Mouse (Mus musculus) thymus, postnatal 4 days (tissue): ENCODE results near the gene Dnaja2.
A peak's percentile ranks its signal among the peaks of the same experiment; 100 is the strongest.

Experiments
- DNase-seq: peaks from one replicate; pipeline ENCODE4 v3.0.0; 2021

Gene Dnaja2

DNA sequence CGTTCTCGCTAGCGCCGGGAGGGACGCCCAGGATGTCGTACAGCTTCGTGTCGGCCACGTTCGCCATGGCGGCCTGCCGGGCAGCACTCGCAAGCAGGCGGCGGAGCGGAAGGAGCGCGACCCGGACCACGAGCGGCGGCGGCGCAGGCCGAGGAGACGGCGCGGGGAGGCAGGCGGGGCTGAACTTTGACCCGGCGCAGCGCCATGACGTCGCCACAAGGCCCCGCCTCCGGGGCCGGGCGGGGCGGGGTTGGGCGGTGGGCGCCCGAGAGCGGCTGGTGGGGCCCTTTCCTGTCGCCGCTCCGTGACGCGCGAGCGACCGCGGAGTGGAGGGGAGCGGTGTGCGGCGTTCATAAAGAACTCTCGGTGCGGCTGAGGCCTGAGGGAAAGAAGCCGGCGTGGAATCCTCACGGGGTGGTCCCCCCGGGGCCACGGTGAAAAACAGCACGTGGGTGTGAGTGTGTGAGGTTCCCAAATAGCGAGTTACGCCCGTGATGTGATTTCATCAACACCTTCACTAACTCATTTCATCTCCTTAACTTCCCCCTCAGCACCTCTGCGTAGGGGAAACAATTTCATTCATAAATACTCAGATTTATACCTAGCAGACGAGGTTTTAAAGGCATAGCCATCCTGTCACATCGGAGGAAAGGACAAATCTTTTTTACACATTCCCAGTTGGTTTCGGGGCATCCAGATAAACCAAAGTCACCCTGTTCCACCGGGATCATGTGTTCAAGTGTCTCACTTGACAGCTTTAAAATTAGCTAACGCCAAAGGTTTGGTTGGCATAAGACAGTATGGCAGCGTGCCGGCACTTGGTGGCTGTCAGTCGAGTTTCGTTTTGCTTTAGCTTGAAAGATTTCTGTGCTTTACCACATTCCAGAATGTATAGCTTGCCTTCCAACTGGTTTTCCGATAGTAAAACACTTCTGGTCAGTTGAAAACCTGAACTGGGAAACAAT, at the start of gene Dnaja2:
Gene Dnaja2 (minus strand): TSS at position 164 of the 965 bp plus-strand sequence.
- DNase-seq: peak; percentile 96

DNA sequence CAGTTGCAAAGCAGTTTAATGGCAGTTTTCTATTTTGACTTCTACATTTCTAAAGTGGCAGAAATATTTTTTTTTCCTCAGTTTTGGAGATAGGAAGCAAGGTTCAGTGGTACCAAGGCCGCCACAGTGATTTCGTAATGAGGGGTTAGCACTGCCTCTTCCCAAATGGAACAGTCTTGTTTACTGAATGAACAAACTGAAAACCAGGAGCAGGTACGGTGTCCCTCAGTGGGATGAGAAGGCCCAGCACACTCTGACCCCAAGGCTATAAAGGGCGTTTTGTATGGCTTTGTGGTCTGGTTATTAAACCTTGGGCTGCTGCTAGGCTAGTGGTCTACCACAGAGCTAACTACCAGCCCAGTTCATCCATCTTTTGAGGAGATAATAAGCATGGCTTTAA, 49.1 kb upstream of the Dnaja2 start:
- no peak for DNase-seq

DNA sequence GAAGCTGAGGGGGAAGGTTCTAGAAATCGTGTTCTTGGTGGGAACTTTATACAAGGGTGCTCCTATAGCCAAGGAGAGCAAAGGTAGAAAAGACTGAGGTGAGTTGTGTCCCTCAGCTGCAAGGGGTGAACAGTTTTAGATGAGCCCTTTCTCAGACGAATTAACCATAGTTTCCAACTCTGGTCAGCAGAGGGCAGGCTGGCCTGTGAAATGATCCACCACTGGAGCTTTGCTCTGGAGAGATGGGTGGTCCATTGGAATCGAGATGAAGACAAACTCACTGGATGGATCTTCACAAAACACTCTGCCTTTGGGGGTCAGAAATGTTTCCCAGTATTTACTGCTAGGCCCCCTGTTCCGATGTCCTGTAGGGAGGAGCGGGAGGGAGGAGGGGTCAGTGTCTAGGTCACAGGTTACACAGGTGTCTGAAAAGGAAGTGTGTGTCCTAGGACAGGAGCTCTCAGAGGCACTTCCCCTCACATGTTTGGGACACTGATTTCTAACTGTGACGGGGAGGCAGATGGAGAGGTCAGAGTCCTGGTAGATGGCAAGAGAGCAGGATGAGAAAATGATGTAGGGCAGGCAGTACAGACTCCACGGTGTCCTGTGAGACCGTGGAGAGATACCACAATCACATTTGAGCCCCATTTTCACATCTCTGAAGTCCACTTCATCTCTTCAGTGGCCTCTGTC, 48.2 kb upstream of the Dnaja2 start:
- peak; percentile 67 for DNase-seq

DNA sequence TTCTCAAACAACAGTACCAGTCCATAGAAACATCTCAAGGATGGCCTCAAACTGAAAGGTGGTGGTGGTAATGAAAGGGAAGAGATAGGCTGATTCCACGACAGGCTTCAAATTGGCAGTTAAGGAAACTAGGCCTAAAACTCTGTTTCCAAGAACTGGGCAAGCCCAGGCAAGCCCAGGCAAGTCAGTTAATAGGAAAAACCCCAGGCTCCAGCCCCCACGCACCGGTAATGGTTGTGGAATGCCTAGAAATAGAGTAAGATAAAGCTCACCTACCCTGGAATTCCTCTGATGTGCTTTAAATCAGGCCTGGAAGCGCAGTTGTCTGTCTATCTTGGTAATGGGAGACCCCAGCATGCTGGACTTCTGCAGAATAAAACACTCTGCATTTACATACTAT, 47.6 kb upstream of the Dnaja2 start:
- no peak for DNase-seq

DNA sequence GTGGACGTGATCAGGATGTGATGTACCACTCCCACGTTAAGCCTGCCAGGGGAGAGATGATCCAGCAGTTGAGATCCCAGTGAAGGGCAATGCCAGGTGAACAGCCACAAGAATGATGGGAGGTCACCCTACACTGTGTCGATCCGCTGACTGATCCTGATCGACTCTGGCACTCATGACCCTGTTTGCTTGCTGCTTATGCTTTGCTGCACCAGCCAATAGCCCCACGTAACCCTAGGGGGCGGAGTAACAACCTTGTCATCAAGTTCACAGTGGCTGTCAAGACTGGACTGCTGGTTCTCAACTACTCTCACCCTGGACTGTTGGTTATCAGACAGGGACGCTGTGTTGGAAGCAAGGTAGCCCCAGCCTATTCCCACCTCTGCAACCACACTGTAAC, 46.6 kb upstream of the Dnaja2 start:
- DNase-seq: no peak

DNA sequence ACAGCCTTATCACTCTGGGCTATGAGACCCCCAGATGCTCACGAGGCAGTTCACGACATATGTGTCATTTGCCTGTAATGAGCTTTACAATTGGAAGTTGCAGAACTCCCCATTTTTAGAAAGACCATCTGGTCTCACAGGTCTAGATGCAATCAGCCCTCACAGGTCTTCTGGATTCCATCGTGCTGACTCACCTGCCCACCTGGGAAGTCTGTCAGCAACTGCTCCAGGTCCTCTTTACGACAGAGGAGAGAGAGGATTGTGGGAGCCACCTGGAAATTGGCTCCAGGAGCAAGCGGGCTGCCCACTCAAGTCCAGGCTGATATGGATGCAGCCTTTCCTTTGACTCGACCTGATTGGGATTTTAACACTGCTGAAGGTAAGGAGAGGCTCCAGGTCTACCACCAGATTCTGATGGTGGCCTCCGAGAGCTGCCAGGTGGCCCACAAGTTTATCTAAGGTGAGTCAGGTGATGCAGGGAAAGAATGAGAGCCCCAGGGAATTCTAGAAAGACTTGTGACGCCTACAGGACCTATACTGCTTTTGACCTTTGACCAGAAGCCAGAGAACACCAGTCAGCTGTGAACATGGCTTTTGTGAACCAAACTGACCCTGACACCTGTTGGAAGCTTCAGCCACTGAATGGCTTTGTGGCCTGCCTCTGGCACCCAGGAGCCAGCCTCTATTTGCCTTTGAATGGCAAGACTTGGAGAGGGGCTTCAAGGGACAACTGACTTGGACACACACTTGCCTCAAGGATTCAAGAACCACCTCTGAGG, 42.5 kb upstream of the Dnaja2 start:
- no peak for DNase-seq

DNA sequence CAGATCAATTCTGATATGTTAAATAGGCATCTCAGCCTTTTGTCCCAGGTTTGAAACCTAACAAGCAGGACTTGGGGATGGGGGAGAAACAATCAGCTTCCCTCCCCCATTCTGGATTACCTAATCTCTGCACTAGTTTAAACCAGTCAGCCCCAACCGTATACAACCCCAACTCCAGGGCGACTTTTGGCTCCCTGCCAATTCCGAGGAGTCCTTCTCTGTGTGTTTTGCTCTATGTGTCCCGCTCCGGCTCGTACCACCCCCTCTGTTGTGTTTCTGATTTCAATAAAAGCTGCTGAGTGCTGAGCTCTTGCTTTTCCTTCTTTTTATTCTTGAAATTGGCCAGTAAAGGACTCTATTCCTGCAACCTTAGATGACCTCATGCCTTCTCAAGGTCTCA, 40.2 kb upstream of the Dnaja2 start:
- DNase-seq: no peak

DNA sequence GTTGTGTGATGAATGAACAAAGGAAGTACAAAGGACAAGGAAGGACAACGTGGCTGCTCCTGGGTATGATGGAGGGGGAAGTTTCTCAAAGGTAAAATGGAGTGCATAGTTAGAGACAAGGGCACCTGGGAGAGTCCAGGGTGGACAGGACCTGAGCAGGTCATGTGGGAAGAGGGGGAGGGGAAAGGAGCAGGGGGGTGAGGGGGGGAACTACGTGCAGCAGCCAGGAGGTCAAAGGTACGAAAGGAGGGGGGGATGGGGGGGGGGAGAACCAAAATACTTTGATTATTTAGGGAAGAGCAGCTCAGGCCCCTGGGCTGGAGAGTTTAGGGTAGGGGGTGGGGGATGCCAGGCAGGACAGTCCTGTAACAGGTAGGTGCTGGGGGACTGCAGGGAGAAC, 39.8 kb upstream of the Dnaja2 start:
- no peak for DNase-seq

DNA sequence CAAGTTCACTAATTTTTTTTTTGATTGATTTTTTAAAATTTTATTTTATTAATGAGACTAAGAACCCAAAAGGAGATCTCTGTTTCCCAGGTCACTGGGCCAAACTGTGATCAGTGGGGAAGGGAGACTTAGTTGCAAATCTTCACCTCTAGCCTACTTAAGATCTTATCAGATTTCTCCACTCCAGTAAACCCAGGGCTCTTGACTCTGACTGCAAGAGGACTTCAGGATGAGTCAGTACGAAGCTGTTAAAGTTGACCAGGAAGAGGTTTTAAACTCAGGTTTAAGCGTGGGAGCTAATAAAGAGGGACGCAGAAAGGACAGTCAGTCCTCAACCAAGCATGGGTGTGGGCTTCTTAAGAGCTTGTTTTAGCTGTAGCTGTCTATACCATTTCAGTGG, 38.2 kb upstream of the Dnaja2 start:
- DNase-seq: no peak

DNA sequence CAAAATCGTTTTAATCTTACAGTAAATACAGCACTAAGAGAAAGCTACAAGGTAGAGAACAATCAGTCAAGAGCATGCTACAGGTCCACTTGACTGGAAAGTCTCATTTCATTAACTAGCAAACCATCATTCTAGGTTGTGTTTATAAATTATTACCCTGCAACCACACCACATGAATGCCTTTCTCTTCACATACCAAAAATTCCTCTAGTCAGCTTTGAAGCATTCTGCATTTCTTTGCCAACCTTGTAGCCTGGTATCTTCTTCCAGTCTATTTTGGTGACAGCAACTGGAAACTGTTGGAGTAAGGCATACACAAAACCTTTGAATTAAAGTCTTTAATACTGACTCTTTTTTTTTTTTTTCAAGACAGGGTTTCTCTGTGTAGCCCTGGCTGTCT, 36.4 kb upstream of the Dnaja2 start:
- no peak for DNase-seq

DNA sequence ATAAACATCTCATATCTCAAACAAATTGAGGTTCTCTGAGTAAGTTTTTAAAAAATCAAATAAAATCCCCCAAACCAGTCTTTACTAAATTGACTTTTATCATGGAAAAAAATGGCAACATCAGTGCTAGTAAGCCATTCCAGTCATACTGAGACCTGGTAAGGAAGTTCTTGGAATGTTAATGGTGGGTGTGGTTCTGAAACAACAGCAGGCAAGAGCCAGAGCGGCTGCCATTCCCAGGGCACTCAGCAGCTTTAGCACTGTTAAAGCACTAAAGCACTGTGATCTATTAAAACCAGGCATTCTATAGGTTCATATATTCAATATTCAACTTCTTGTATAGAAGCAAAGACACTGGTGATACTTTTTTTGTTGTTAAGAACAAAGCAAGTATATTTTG, 35.1 kb upstream of the Dnaja2 start:
- no peak for DNase-seq

DNA sequence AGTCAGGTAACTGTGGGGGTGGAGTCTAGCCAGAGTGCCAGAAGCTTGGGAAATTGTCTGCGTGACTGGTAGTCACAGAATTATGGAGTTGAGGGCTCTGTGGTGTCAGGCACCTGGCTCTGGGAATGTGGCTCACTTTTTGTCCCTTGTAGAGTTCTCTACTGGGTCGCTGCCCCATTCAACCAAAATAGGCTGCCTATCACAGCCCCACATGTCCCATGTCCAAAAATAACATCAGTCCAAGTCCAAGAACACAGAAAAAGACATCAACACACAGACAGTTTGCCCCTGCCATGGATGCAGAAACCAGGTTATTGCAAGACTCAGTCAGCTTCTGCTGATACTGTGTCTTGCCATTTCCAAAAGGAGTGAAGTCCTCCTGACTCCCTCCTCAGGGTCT, 33.5 kb upstream of the Dnaja2 start:
- no peak for DNase-seq

DNA sequence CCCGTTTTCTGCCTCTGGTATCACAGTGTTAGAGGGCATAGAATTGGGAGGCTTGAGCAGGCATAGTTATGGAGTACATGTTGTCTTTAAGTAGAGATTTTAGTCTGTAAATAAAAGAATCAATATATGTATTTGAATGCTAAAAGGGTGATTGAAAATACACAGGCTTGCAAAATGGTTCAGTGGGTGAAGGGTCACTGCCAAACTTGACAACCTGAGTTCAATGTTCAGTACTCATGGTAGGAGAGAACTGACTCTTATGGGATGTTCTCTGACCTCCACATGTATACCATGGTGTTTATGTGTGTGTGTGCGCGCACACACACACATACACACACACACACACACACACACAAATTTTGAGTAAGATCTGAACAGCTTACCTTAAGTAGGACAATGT, 22.5 kb upstream of the Dnaja2 start:
- DNase-seq: no peak

DNA sequence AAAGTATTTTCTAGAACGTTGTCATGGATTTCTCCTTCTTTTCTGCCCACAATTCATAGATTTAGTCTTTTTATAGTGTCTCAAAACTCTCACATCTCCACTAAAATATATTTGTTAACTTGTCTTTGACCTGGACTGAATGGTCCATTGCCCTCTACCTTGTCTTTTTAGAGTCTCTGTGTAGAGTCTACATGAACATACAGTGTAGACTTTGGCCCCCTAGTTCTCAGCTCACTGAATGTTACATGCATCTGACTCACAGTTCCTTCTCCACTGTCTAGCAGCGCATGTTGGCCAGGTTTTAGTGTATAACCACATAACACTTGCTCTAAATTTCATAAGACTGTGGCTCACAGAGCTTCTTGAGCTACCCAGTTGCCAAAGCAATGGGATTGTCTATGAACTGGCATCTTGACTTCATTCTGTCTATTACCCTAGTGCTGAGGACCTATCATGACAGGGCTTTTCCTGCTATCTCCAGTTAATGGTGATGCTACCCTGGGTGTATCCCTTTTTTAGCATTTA, 18.9 kb upstream of the Dnaja2 start:
- no peak for DNase-seq

DNA sequence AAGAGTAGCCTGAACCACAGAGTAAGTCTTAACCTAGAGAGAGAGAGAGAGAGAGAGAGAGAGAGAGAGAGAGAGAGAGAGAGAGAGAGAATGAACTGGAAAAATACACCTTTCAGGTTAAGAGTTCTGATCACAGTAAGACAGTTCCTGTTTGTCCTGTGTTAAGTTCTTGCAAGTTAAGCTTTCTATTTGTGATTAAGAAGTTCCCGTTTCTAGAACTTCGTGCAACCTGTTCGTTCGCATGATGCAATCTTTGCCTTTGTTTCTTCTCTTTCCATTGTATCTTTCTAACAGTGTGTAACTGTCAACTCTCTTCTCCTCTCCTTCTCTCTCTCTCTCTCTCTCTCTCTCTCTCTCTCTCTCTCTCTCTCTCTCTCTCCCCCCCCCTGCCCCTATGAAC, 15.3 kb upstream of the Dnaja2 start:
- no peak for DNase-seq

DNA sequence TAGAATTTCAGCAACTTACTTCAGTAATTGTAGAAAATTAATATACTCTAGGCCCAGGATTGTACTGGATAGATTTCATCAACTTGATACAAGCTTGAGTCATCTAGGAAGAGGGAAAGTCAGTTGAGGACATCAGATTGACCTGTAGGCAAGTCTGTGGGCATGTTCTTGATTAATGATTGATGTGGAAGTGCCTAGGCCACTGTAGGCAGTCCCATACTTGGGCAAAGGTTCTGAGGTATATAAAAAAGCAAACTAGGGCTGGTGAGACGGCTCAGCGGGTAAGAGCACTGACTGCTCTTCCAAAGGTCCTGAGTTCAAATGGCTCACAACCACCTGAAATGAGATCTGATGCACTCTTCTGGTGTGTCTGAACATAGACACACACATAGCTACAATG, 12.7 kb upstream of the Dnaja2 start:
- DNase-seq: no peak

DNA sequence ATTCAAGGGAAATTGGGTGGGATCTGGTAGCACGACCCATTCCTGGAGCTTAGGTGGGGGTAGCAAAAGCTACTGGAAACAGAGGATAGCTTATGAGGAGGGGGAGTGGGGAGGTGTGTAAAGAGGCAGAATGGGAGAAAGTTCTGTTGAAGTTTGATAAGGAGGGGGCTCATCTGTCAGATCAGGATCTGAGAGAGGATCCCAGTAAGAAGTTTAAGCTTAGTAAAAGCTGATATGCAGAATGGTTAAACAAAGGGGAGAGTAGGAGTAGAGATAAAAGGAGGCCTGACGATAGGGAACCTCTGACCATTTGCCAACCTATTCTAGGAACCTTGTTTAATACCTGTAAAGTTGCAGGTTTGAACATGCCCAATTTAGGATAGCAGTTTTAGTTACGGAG, 10.0 kb upstream of the Dnaja2 start:
- DNase-seq: no peak

DNA sequence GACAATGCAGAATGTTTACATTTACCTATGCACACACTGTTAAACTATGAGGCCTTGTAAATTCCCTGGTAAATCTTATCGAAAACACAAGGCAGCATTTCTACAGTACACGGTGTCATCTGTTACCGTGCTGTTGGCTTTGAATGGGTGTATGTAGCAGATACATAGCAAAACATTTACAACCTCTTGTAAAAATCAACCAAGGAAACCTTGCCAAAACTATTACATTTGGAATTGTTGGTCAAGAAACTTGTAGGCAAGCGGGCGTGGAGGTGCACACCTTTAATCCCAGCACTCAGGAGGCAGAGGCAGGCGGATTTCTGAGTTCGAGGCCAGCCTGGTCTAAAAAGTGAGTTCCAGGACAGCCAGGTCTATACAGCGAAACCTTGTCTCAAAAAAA, 8.2 kb upstream of the Dnaja2 start:
- no peak for DNase-seq

DNA sequence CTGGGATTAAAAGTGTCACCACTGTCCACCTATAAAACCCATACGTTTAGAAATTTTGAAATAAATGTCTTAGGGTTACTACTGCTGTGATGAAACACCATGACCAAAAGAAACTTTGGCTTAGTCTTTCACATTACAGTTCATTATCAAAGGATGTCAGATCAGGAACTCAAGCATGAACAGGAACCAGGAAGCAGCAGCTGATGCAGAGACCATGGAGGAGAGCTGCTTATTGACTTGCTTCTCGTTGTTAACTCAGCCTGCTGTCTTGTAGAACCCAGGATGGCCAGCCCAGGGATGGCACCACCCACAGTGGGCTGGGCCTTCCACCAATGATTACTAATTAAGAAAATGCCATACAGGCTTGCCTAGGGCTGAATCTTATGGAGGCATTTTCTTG, 4.8 kb upstream of the Dnaja2 start:
- DNase-seq: no peak

DNA sequence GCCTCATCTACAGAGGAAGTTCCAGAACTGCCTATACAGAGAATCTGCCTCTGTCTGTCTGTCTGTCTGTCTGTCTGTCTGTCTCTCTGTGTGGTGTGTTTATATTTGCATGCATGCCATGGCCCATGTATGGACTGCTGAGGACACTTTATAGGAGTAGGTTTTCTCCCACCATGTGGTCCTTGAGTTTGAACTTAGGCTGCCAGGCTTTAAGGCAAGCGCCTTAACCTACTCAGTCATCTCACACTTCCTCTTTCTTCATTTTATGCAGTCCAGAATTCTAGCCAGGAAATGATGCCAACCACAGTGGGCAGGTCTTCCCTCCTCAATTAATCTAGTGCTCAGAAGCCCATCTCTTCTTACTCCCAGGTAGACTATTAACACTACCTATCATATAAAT, 4.1 kb upstream of the Dnaja2 start:
- no peak for DNase-seq

DNA sequence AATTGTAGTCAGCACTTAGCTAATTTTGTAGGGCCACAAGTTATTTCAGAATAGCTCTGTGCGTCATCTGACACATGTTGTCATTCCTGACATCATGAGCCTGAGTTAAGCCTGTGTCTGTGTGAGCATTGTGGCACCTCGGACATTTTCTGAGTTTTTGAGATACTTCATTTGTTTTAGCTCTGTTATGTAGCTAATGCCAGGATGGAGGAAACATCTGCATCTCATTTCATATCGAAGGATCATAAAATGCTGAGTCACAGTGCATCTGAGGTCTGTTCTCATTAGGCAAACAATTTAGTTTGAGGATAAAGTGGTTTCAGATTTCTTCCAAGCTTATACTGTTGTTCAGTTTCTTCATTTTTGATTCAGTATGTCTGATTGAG, 2.5 kb upstream of the Dnaja2 start:
- no peak for DNase-seq

DNA sequence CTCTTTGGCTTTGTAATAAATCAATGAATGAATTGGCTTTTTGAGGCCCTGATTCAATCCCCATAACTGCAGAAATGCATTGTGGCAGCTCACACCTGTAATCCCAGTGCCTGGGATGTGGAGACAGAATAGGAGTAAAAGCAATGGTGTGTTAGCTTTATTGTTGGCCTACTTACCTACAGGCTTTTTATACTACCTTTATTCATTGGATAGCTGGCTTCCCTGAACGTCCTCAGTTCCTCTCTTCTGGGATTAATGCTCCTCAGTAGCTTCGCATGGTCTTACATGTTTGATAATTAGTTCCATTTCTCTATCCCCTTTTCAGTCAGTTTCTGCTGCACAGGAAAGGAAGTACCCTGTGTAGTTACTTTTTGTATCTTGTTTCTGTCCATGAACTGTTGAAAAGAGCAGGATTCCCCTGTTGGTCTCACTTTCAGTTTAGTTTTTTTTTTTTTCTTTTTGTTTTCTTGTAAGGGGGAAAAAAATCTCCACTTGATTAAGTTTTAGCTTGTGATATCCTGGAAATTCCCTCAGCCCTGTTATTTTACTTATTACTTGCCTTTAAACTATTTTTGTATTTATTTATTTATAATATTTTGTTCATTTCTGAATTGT, 1.9 kb upstream of the Dnaja2 start:
- DNase-seq: no peak
